Mouse (Mus musculus): ENCODE results near the gene Serpina3m. TPM values are rescaled to one million over a fixed set of nuclear protein-coding genes. Genes with fewer than 3 reads are reported as not detected.
A peak's percentile ranks its signal among the peaks of the same experiment; 100 is the strongest.

Gene Serpina3m
- polyA plus RNA-seq, 1 experiment from 2014 or later: not detected

- no peak overlapping the region for H3K9ac ChIP-seq
- 0 out of 2 replicates have a peak, but pooled peaks cover 7% of the 10 kb centered on the region for H3K4me1 ChIP-seq
- ATAC-seq: peak; percentile 46; the same call in 1 of the 2 replicates
- H3K4me3 ChIP-seq: no peak overlapping the region
- no peaks in the 10 kb centered on the region for H3K27me3 ChIP-seq
- no peaks in the 10 kb centered on the region for H3K9me3 ChIP-seq (replicated peaks)
- H3K36me3 ChIP-seq (ENCODE audit: poor library complexity, severe bottlenecking): no peaks in the 10 kb centered on the region
- H3K4me2 ChIP-seq: no peak overlapping the region
- WGBS: 8% methylated on average over 7 of the region's 7 CpGs
- H3K27ac ChIP-seq: no peak overlapping the region
These were observed 94.9 kb downstream of the Serpina3m start for GRCm38 (mm10) chr12:104433214-104433613.

- H3K4me1 ChIP-seq: 0 out of 2 replicates have a peak, but pooled peaks cover 7% of the 10 kb centered on the region
- H3K27me3 ChIP-seq: no peaks in the 10 kb centered on the region
- no peak overlapping the region for H3K9ac ChIP-seq
- no peak overlapping the region for H3K4me2 ChIP-seq
- ATAC-seq: no peak
- H3K27ac ChIP-seq: no peak overlapping the region
- H3K9me3 ChIP-seq (replicated peaks): no peaks in the 10 kb centered on the region
- WGBS: 74% methylated on average over 20 of the region's 20 CpGs
- H3K4me3 ChIP-seq: no peak overlapping the region
- H3K36me3 ChIP-seq (ENCODE audit: poor library complexity, severe bottlenecking): no peaks in the 10 kb centered on the region
These were observed 95.9 kb downstream of the Serpina3m start for GRCm38 (mm10) chr12:104433951-104434735.

GRCm38 (mm10) chr12:104440087-104440760 lies 101.9 kb downstream of the Serpina3m start:
- ATAC-seq: peak; percentile 62; the same call in 1 of the 2 replicates
- H3K4me3 ChIP-seq: no peak overlapping the region
- H3K27me3 ChIP-seq: peaks cover 11% of the 10 kb centered on the region
- H3K9ac ChIP-seq: peak overlapping the region; percentile 40; the same call in 1 of the 2 replicates
- H3K4me2 ChIP-seq: peak overlapping the region; percentile 20; the same call in 1 of the 2 replicates
- 10% methylated on average over 22 of the region's 22 CpGs for WGBS
- H3K36me3 ChIP-seq (ENCODE audit: poor library complexity, severe bottlenecking): no peaks in the 10 kb centered on the region
- no peaks in the 10 kb centered on the region for H3K4me1 ChIP-seq
- no peak overlapping the region for H3K27ac ChIP-seq
- H3K9me3 ChIP-seq (replicated peaks): no peaks in the 10 kb centered on the region

GRCm38 (mm10) chr12:104443716-104444115 lies 105.4 kb downstream of the Serpina3m start:
- ATAC-seq: no peak

More at GRCm38 (mm10) chr12:104443716-104444115, 105.4 kb downstream of the Serpina3m start:
- Histone ChIP-seq H3K27ac (no peak overlapping the region), H3K4me3 (no peak overlapping the region), H3K36me3 (ENCODE audit: poor library complexity, severe bottlenecking) (no peaks in the 10 kb centered on the region), H3K4me2 (no peak overlapping the region), H3K9ac (no peak overlapping the region), H3K4me1 (no peaks in the 10 kb centered on the region), H3K27me3 (peaks cover 11% of the 10 kb centered on the region), H3K9me3 (replicated peaks) (no peaks in the 10 kb centered on the region)
- WGBS: 87% methylated on average over 11 of the region's 11 CpGs

Other genes with a start within 250 kb of the Serpina3m start
- gene Serpina5, start 237.4 kb upstream of the Serpina3m start, polyA plus RNA-seq (2015; fragmentation: Nextera tagmentation; extraction: Ambion mirVana): not detected in 2 replicates
- not detected in 2 replicates for gene Serpina3a, start 225.8 kb upstream of the Serpina3m start, polyA plus RNA-seq (2015; fragmentation: Nextera tagmentation; extraction: Ambion mirVana)
- not detected in 2 replicates for gene Serpina3b, start 210.5 kb upstream of the Serpina3m start, polyA plus RNA-seq (2015; fragmentation: Nextera tagmentation; extraction: Ambion mirVana)
- not detected in 2 replicates for gene Serpina3c, start 184.6 kb upstream of the Serpina3m start, polyA plus RNA-seq (2015; fragmentation: Nextera tagmentation; extraction: Ambion mirVana)
- gene Serpina3f, start 123.9 kb upstream of the Serpina3m start, polyA plus RNA-seq (2015; fragmentation: Nextera tagmentation; extraction: Ambion mirVana): 0.19 TPM in 1 of 2 replicates, not detected in the other
- 0.09 and 0.23 TPM in 2 replicates for gene Serpina3g, start 102.2 kb upstream of the Serpina3m start, polyA plus RNA-seq (2015; fragmentation: Nextera tagmentation; extraction: Ambion mirVana)
- not detected in 2 replicates for gene Serpina3i, start 75.4 kb upstream of the Serpina3m start, polyA plus RNA-seq (2015; fragmentation: Nextera tagmentation; extraction: Ambion mirVana)
- not detected in 2 replicates for gene Serpina3j, start 23.9 kb upstream of the Serpina3m start, polyA plus RNA-seq (2015; fragmentation: Nextera tagmentation; extraction: Ambion mirVana)
- not detected in 2 replicates for gene Serpina3k, start within 50 bp of the Serpina3m start, polyA plus RNA-seq (2015; fragmentation: Nextera tagmentation; extraction: Ambion mirVana)
- gene Serpina3n, start 68.2 kb downstream of the Serpina3m start, polyA plus RNA-seq (2015; fragmentation: Nextera tagmentation; extraction: Ambion mirVana): not detected in 2 replicates
- gene Gsc, start 134.8 kb downstream of the Serpina3m start, polyA plus RNA-seq (2015; fragmentation: Nextera tagmentation; extraction: Ambion mirVana): 0.42 TPM in 1 of 2 replicates, not detected in the other

Measured in forebrain, embryonic 13.5 days (tissue).